Mouse (Mus musculus): ENCODE results near the gene Hs3st3a1.

Hs3st3a1 gene

GRCm38 (mm10) chr11:64558282-64558681, 123.2 kb downstream of the Hs3st3a1 start:
- DNase-seq (ENCODE audit: low read depth, low spot score) = no peak

- DNase-seq (ENCODE audit: low read depth, low spot score) = no peak
These were observed 124.3 kb downstream of the Hs3st3a1 start for GRCm38 (mm10) chr11:64559388-64559787.

GRCm38 (mm10) chr11:64560471-64560870, 125.3 kb downstream of the Hs3st3a1 start:
- no peak for DNase-seq (ENCODE audit: low read depth, low spot score)

GRCm38 (mm10) chr11:64562771-64563170, 127.6 kb downstream of the Hs3st3a1 start:
- DNase-seq (ENCODE audit: low read depth, low spot score) = no peak

Measured in embryo, embryonic 11.5 days (tissue).